Mouse (Mus musculus) cerebellum, adult 8-10 months (tissue): ENCODE data around the gene Sntg2.

Experiments used
- DNase-seq: peaks from one replicate; pipeline ENCODE4 v3.0.0; 2022

The Sntg2 gene

DNA sequence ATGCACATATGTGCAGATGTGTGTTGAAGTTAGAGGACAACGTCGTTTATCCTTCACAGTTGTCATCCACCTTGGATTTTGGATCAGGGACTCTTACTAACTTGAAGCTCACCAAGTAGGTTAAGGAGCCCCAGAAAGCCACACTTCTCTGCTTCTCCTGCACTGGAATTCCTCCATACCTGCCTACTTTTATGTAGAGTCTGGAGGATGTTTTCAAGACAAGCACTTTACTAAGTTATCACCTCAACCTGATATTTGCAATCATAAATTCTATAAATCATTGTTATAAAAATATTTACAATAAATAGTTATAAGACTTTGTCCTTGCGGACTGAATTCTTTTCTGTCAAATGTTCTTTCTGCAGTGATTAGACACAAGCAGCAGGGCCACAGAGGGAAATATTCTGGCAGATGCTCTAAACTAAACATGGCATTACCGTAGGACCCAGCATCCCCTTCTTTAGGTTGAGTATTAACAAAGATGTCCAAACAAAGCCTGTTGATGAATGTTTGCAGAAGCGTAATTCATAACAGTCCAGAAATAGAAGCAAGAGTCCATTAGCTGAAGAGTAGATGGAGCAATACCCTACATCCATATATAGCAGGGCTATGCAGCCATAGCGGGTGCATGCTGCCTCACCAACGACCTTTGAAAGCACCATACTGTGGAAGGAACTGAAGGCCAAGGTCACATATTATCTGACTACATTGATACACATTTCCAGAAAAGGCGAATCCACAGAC is 100.8 kb downstream of the Sntg2 start:
- DNase-seq, result no peak

DNA sequence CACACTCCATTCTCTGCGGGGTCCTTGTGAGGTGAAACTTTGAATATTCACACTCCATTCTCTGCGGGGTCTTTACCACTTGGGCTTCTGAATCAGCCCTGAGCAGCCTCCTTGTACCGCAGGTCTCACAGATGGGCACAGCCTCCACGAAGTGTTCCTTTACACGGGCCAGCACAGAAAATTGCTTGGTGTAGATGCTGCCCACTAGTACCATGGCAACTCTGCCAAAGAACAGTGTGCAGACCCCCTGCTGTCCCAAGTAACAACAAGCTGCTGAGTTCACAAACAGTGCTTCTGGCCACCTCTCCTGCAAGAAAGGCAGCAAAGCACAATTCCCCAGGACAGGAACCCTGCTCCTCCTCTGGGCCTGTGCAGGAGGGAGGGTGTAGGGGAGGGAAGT is 109.0 kb downstream of the Sntg2 start:
- DNase-seq, result no peak

- no peak for DNase-seq
These were observed 112.0 kb downstream of the Sntg2 start for GRCm38 (mm10) chr12:30261187-30261586.

DNA sequence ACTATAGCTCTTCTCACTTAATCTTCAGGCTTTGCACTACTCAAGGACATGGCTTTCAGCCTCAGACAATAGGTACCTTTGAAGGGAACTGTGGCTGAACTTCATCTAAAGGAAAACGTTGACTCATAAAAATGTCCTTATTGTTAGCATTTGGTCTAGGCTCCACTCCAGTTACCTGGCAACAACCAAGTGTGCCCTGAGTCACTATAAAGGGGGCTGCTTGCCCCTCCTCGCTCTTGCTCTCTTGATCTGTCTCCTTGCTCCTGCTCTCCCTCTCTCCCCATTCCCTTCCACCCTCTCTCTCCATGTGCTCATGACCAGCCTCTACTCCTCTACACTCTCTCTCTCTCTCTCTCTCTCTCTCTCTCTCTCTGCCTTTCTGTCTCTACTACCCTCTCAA is 114.5 kb downstream of the Sntg2 start:
- no peak for DNase-seq

DNA sequence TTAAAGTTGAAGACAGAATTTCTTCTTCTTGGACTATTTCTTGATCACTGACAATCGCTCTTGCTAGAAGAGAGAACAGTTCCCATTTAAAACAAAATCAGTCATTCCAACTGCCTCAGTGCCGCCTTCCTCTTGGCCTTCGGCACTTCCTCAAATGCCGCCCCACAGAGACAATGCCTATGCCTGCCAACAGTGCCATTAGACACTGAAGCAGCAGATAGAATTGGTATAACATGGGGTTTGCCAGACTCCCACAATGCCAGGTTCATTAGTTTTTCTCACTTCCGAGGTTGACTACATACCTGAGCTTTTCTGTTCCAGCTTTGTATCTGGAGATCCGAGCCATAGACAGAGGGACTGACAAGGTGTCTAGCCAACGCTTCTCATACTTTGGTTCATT is 115.5 kb downstream of the Sntg2 start:
- no peak for DNase-seq

GRCm38 (mm10) chr12:30256207-30256606 is 117.0 kb downstream of the Sntg2 start:
- no peak for DNase-seq

DNA sequence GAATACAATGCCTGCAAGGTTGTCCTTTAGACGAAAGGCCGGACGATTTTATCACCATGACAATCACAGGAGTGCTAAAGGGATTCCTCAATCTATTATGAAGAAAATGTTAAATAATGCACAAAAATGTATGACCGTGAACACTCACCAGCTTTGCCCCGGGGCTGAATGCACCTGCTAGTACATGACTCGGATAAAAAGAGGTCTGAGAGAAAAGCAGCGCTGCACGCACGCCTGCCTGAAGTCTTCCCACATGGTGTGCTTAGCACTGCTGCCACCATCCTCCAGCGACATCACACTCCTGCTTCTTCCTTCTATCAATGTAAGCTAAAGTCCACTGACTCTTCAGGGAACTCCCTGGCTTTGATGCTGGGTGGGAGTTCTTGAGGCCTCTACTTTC is 118.6 kb downstream of the Sntg2 start:
- no peak for DNase-seq

- no peak for DNase-seq
These were observed 120.8 kb downstream of the Sntg2 start for GRCm38 (mm10) chr12:30252381-30252780.

DNA sequence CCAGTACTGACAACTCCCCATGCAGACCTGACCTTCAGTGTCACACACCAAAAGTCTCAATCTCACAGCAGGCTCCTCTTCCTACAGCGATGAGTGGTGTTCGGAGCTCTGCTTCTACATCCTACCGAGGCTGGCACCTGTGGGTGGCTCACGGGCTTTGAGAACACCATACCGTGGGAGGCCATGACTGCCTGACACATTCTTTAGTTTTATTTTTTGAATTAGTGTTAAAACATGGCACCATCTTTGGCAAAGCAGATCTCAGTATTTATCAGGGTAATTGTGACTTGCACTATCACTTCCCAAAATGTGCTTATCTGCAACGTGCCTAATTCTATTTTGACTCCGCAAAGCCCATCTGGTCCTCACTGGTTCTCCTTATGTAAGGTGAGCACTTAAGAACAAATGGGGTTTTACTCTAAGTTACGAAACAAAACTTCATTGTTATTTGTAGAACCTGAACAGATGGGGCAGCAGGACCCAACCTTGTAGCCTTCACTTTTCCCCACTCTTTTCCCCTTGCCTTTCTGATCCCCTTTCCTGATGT is 121.8 kb downstream of the Sntg2 start:
- DNase-seq, result no peak

DNA sequence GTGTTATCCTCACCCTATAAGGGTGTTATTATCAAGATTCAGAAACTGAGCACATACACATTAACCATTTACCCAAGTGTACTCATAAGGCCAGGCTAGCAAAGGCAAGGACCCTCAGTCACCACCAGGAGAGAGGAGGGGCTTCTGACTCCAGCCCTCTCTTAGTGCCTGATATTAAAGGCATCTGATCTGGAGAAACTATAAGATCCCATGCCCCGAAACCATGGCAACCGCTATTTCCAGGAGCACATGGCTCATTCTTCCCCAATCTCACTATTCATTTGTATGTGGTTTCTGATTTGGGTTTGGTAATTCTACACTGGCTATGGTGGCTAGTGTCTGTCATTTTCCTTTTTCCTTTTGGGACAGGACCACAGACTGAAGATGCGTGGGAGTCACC is 124.1 kb downstream of the Sntg2 start:
- DNase-seq, result no peak

- peak; percentile 7 for DNase-seq
These were observed 126.8 kb downstream of the Sntg2 start for GRCm38 (mm10) chr12:30246286-30246945.

DNA sequence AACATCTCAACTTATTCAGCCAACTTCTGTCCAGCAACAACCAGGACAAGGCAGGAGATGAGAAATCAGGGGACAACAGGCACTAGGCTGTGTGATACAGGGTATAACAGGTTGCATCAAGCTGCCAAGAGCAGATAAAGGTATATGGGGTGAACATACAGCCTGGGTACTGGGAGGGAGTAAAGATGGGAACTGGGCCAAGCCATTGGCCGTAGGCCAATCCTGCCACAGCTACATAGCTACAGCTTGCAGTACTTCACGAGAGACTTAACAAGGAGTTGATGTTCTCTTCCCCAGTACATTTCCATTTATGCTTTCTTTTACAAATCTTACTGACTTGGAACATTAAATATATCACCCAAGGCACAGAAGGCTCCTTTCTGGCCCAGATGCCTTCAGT is 129.0 kb downstream of the Sntg2 start:
- DNase-seq, result no peak

- no peak for DNase-seq
These were observed 132.3 kb downstream of the Sntg2 start for GRCm38 (mm10) chr12:30240891-30241290.

GRCm38 (mm10) chr12:30234940-30235339 is 138.2 kb downstream of the Sntg2 start:
- DNase-seq, result no peak

- no peak for DNase-seq
These were observed 145.2 kb downstream of the Sntg2 start for GRCm38 (mm10) chr12:30228004-30228403.

- no peak for DNase-seq
These were observed 146.9 kb downstream of the Sntg2 start for GRCm38 (mm10) chr12:30226247-30226646.

- DNase-seq, result no peak
These were observed 156.3 kb downstream of the Sntg2 start for GRCm38 (mm10) chr12:30216762-30217441.

- DNase-seq, result no peak
These were observed 158.4 kb downstream of the Sntg2 start for GRCm38 (mm10) chr12:30214761-30215160.

GRCm38 (mm10) chr12:30210388-30210787 is 162.8 kb downstream of the Sntg2 start:
- DNase-seq, result no peak

DNA sequence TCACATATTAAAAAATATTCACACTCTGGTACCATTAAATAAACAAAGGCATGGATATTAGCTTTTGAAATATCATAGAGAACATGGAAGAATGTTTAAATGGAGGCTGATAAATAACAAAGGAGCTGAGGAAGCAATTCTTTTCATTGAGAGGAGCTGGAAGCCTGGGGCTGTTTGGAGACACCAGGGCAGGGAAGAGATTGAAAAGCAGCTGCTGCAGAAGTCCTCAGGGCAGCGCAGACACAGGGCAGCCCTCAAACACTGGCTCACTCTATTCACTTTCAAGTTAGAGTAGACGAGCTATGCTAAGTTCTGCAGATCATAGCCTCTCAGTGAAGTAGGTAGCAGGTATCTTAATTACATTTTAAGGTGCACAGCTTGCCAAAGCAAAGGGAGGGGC is 164.6 kb downstream of the Sntg2 start:
- no peak for DNase-seq

DNA sequence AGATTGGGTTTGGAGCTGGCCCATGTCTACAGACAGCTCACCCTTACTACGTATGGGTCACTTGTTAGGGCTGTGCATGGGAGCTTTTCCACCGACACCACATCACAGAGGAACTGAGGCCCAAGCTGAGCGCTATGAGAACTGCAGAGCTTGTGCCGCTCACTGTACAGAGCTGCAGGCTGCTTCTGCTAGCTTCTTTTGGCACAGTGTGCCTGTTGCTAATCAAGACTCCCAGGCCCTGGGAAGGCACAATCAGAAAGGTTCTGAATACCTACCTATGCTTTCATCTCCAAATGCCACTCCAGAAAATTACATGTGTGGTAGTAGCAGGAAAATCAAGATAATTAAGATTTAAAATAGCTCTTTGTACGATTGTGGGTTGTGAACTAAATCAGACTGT is 165.1 kb downstream of the Sntg2 start:
- DNase-seq, result no peak

DNA sequence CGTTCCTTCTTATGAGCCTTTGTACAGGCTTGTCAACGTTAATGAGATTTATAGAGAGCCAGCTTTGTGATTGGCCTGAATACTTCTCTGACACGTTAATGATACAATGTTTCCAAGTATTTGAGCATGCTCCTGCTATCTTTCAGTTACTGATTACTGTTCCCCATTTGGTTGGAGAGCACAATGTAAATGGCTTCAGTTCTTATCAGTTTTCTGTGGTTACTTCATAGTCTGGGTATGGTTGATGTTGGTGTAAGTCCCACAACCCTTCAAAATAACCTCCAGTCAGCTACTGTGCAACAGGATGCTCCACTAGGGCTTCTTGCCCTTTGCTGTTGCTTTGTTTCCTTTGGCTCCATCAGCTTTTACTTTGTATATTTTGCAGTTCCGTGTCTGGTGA is 168.7 kb downstream of the Sntg2 start:
- no peak for DNase-seq

- no peak for DNase-seq
These were observed 170.4 kb downstream of the Sntg2 start for GRCm38 (mm10) chr12:30202763-30203162.

DNA sequence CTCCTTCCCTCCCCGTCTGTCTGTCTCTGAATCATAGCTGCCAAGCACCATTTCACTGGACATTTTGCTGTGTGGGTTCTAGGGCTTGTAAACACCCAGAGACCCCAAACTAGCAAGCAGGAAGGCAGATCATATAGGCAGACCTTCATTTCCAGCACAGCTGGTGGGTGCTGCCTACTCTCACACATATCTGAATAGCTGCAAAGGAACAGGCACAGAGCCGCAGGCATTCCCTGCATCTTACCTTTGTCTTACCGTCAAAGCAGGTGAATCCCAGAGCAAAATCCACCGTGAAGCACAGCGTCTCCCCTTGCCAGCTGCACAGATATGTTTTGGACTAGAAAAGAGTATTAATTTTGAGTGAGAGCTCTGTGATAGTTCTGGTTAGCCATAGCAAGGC is 172.1 kb downstream of the Sntg2 start:
- DNase-seq, result no peak
